21 mouse cellular contexts compared by ENCODE assay signal in genomic region chr7:134362257-134362870, GRCm38 (mm10). TPM values are rescaled to one million over a fixed set of nuclear protein-coding genes. Genes with fewer than 3 reads are reported as not detected.
A peak's percentile ranks its signal among the peaks of the same experiment; 100 is the strongest.
DNase-seq lines count a peak whose midpoint lies in the region; ATAC-seq and TF ChIP-seq lines count a peak whose summit lies in the region.
"Had no signal": no experiment of that assay in that cellular context is flagged by ENCODE, and none has a peak within 500 bp of the region (broad histone marks: within the 10 kb centered on the region; RNA-seq: fewer than 3 reads in every experiment).

No protein-coding gene starts in this region.

- no peak for TF ChIP-seq POLR2A in brain, embryonic 14.5 days (IDR thresholded peaks at IDR 0.05; ENCODE audit: borderline replicate concordance, extremely low read depth, insufficient read depth, insufficient read length, poor library complexity, severe bottlenecking)

- no peak overlapping the region for H3K27ac ChIP-seq in heart, embryonic 11.5 days (ENCODE audit: low read depth, low read length)
- no peak overlapping the region for H3K27ac ChIP-seq in midbrain, embryonic 13.5 days
- H3K27ac ChIP-seq: embryonic facial prominence, embryonic 10.5 days; forebrain, embryonic 13.5 days; intestine, embryonic 15.5 days had no signal

- no peak for TF ChIP-seq CTCF in brain, embryonic 14.5 days (IDR thresholded peaks at IDR 0.05; ENCODE audit: borderline replicate concordance, extremely low read depth, insufficient read depth, insufficient read length)

- no peaks in the 10 kb centered on the region for H3K27me3 ChIP-seq in heart, embryonic 11.5 days (ENCODE audit: control insufficient read depth, insufficient read depth, low read length)
- no peaks in the 10 kb centered on the region for H3K27me3 ChIP-seq in midbrain, embryonic 13.5 days
- H3K27me3 ChIP-seq: CH12.LX; forebrain, embryonic 13.5 days; intestine, embryonic 15.5 days; Patski had no signal

- no peaks in the 10 kb centered on the region for H3K4me1 ChIP-seq in heart, embryonic 11.5 days (ENCODE audit: control insufficient read depth, insufficient read depth, low read length)
- H3K4me1 ChIP-seq in midbrain, embryonic 13.5 days (replicated peaks): no peaks in the 10 kb centered on the region
- H3K4me1 ChIP-seq: embryonic facial prominence, embryonic 10.5 days; forebrain, embryonic 13.5 days; intestine, embryonic 15.5 days had no signal

- no peak overlapping the region for H3K4me2 ChIP-seq in heart, embryonic 11.5 days
- no peak overlapping the region for H3K4me2 ChIP-seq in midbrain, embryonic 13.5 days (replicated peaks)
- H3K4me2 ChIP-seq: forebrain, embryonic 13.5 days; intestine, embryonic 15.5 days had no signal

- WGBS in heart, embryonic 11.5 days (ENCODE audit: insufficient replicate concordance): 64% methylated on average over 7 of the region's 7 CpGs
- 26% methylated on average over 7 of the region's 7 CpGs for WGBS in midbrain, embryonic 13.5 days

- ATAC-seq in heart, embryonic 11.5 days (replicated peaks; ENCODE audit: insufficient number of reproducible peaks, low FRiP score, low TSS enrichment): no peak
- ATAC-seq in midbrain, embryonic 13.5 days: peak; percentile 72
- ATAC-seq: activated CD4-positive, CD25-positive, alpha-beta regulatory T cell, adult 4 months; forebrain, embryonic 13.5 days; forebrain, postnatal 0 days; intestine, embryonic 15.5 days; Patski had no signal

- H3K9me3 ChIP-seq in heart, embryonic 11.5 days (replicated peaks; ENCODE audit: control insufficient read depth, low read length): no peaks in the 10 kb centered on the region
- H3K9me3 ChIP-seq in midbrain, embryonic 13.5 days: no peaks in the 10 kb centered on the region
- H3K9me3 ChIP-seq: embryonic facial prominence, embryonic 10.5 days; forebrain, embryonic 13.5 days; intestine, embryonic 15.5 days had no signal

- H3K4me3 ChIP-seq in heart, embryonic 11.5 days (ENCODE audit: low read depth, low read length): no peak overlapping the region
- no peak overlapping the region for H3K4me3 ChIP-seq in midbrain, embryonic 13.5 days (replicated peaks)
- H3K4me3 ChIP-seq: embryonic facial prominence, embryonic 10.5 days; forebrain, embryonic 13.5 days; intestine, embryonic 15.5 days had no signal

- DNase-seq in heart, adult 11 months: peak; percentile 31
- peak; percentile 14 for DNase-seq in left cerebral cortex, postnatal 4 days
- no peak for DNase-seq in left cerebral cortex, postnatal 10 days (ENCODE audit: extremely low spot score in 1 of 2, low spot score in 2 of 2)
- peak; percentile 60 for DNase-seq in brain, embryonic 14.5 days (ENCODE audit: low read depth)
- DNase-seq in layer of hippocampus, adult 8-10 months (ENCODE audit: low spot score in 2 of 2): no peak
- DNase-seq: adrenal gland, postnatal 14 days; cerebellum, adult 18-20 months; cerebellum, postnatal 10 days; forebrain, postnatal 0 days; gastrocnemius, postnatal 14 days; heart, postnatal 10 days; heart, postnatal 4 days had no signal

- no peak overlapping the region for H3K9ac ChIP-seq in heart, embryonic 11.5 days (ENCODE audit: low read depth, low read length)
- no peak overlapping the region for H3K9ac ChIP-seq in midbrain, embryonic 13.5 days (replicated peaks)
- H3K9ac ChIP-seq: forebrain, embryonic 13.5 days; forebrain, postnatal 0 days; intestine, embryonic 15.5 days had no signal

- intact Hi-C loops in left cerebral cortex, postnatal 4 days (cut with DNase I): no loop called here
- intact Hi-C loops in left cerebral cortex, postnatal 10 days (cut with DNase I): no loop called here

- no peaks in the 10 kb centered on the region for H3K36me3 ChIP-seq in heart, embryonic 11.5 days (ENCODE audit: control insufficient read depth, insufficient read depth, low read length)
- H3K36me3 ChIP-seq in midbrain, embryonic 13.5 days: no peaks in the 10 kb centered on the region
- H3K36me3 ChIP-seq: embryonic facial prominence, embryonic 10.5 days; intestine, embryonic 15.5 days had no signal

RNA-seq across cellular contexts. Expression of gene D7Ertd443e, which starts 23.1 kb away (rescaled TPM):
- 0.13 and 0.27 TPM in 2 replicates for polyA plus RNA-seq in heart, embryonic 11.5 days (2014; fragmentation: Nextera tagmentation; extraction: Ambion mirVana)
- total RNA-seq in left cerebral cortex, postnatal 4 days (2021): under 1 TPM; 0.30 to 0.93 TPM
- under 1 TPM; 0.45 to 0.56 TPM for total RNA-seq in left cerebral cortex, postnatal 10 days (2021)
- 0.15 and 0.36 TPM in 2 replicates for polyA plus RNA-seq in brain, embryonic 14.5 days (2012; rRNA removed)
- 0.13 TPM in 1 of 2 replicates, not detected in the other for polyA plus RNA-seq in midbrain, embryonic 13.5 days (2015; fragmentation: Nextera tagmentation; extraction: Ambion mirVana)
- 1 to 10 TPM; 5.4 to 8.3 (median 7.4) TPM for total RNA-seq in layer of hippocampus, adult 8-10 months (2022)
- total RNA-seq: CH12.LX; gastrocnemius, adult 18-20 months; gastrocnemius, postnatal 14 days had no signal
- polyA plus RNA-seq: activated CD4-positive, CD25-positive, alpha-beta regulatory T cell, adult 4 months had no signal

Comparison
In these comparisons a context has a peak if more than half of its experiments do, and no peak if none do; other contexts are left out.
1. DNase-seq: peak in heart, adult 11 months (single experiment), left cerebral cortex, postnatal 4 days (single experiment) and brain, embryonic 14.5 days (single experiment); none in left cerebral cortex, postnatal 10 days (0 of 2) and layer of hippocampus, adult 8-10 months (0 of 2).